Mouse (Mus musculus) stomach, postnatal 0 days (tissue): ENCODE results near the gene Catsper3.

ENCODE experiments used
- CTCF ChIP-seq: IDR thresholded peaks from 2 replicates; pipeline ENCODE4 v1.5.1; 2016; ENCODE audit warnings: antibody characterized with exemption, low read depth, mild to moderate bottlenecking, moderate library complexity
- EP300 ChIP-seq: optimal IDR thresholded peaks from 2 replicates; pipeline ENCODE3; 2016; ENCODE audit warnings: antibody characterized with exemption

GRCm38 (mm10) chr13:55814834-55815233 is 30.5 kb downstream of the Catsper3 start:
- TF ChIP-seq CTCF: no peak
- TF ChIP-seq EP300: no peak
